Mouse (Mus musculus): ENCODE results near the gene Abcg3.
"Not testable (repeated sequence)": the region's sequence is repeated elsewhere in the genome, so short reads cannot be mapped to it uniquely, and the experiment has no call there.

The Abcg3 gene

DNA sequence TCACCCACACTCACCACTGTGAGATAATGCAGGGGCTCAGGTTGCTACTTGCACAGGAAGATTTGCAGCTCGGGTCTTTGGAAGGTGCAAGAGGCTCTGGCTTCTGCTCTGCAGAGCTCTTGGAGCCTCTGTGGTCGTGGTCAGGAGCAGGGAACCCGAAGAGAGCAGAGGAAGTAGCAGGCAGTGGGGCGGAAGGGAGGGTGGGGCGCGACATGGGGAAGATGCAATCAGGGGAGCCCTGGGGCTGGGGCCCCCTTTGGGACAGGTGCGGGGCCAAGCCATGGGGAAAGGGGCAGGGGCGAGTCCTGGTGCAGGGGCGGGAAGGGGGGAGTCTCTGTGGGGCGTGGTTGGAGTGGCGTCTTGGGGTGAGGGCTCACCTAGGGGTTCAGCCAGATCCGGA, at the start of gene Abcg3:
Gene Abcg3, minus strand, starts transcription at position 184 of the 400 bp plus-strand sequence.
- DNase-seq (ENCODE audit: low spot score in 2 of 2): no peak

DNA sequence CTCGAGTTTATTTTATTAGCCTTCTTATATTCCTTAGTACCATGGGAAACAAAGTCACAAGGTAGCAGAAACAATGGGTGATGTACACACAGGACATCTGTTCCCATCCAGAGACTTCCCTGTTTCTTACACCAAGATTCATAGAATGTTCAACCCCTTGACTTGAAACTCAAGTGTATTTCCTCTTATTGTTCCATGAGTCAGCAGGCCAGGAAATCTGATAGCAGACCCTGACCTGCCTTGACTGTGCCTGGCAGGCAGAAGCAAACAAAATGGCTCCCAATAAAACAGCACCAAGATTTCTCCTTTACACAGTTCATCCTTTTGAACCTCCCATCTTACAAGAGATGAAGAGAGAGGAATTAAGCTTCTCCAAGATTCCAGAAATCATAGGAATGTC, 30.0 kb upstream of the Abcg3 start:
- DNase-seq (ENCODE audit: low spot score in 2 of 2): no peak

DNA sequence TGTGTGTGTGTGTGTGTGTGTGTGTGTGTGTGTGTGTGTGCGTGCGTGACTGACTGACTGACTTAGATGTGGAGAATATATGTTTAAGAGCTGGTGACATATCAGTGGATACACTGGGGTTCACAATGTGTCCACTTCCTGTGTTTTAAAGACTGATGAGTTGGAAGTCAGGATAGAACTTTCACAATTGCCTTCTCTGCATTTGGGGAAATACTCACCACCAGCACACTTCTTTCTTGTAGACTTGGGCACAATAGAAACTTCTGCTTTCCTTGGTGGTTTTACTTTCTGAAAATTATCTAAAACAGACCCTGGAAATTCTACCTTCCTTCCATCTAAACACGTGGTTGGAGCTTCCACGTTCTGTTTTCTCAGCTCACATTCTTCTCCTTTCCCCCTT, 29.1 kb upstream of the Abcg3 start:
- no peak for DNase-seq (ENCODE audit: low spot score in 2 of 2)

DNA sequence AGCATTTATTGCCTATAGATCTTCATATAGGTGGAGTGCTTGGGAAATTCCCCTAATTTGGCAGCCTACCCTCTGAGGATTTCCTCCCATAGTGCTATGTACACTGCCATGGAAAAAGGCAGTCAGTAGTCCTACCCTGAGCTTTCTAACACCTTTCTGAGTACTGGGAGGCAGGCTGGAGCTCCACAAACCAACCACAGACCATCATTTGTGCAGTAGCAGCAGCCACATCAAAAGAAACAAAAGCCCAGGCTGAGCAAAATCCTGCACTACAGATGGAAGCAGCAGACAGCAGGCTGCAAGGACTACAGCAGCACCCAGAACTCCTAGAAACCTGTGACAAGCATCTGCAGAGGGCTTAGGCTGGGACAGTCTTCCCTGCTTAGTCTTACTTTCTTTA, 27.9 kb upstream of the Abcg3 start:
- DNase-seq (ENCODE audit: low spot score in 2 of 2): no peak

DNA sequence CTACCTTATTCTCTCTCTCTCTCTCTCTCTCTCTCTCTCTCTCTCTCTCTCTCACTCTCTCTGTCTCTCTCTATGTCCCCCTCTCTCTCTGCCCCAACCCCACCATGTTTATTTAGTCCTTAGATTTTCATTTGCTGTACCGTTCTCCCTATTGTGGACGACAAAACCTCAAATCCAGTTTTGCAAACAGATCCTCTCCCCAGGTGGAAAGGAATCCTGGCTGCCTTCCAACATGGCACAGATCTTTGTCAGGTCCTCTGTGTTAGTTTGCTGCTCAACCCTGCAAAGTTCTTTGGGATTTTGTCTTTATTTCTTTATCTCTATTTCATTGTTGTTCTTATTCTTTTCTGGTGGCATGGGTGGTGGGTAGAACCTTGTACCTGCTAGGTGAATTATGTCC, 6.9 kb upstream of the Abcg3 start:
- no peak for DNase-seq (ENCODE audit: low spot score in 2 of 2)

DNA sequence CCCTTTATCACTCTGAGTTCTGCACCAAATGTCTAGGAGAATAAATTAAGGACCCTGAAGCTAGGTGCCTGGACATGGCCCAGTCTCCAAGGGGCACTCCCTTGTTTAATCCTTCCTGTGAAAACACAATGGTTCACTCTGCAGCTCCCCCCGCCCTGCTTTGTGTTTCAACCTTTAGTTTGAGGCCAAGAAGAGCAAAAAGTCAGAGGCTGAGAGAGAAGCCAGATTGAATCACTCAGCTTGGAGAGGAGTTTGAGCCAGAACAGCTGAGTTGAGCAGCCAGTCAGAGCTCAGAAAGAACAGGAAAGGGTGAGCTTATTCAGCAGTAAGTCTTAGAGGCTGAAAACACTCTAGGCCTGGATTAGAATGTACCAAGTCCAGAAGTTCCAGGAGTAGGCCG, 5.5 kb upstream of the Abcg3 start:
- DNase-seq (ENCODE audit: low spot score in 2 of 2): no peak

DNA sequence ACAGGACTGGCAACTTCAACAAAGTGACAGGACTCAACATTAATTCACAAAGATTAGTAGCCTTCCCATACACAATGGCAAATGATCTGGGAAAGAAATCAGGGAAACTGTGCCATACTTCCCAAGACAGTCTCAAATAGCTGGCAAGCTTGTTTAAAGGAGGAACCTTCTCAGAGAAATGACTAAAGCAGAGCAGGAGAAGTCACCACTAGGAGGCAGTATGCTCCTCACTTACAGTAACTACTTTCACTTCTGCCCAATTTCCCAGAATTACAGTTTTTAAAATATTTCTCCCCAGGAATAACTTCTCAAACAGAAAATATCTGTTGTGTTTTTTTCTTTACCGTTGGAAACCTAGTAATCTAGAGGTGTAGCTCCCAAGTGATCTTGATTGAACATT, 4.2 kb upstream of the Abcg3 start:
- no peak for DNase-seq (ENCODE audit: low spot score in 2 of 2)

DNA sequence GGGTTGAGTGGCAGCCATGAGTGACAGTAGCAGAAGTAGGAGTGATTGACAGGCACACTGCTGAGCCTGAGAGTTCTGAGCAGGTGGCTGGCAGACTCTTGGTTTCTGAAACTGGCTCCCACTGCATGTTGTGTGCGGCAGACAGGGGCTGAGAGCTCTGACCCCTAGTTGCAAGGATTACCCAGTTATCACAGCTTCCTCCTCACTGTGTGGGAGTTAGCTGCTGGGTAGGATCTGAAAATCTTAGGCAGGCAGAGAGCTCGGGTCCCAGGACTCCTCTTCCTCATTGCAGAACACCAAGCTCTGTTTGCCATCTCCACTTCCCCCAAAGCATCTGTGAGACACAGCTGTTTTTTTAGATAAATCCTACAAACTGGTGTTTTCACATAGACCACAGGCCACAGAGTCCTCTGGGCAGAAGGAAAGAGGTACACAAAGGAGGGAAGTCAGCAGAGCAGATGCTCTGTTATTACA, 3.4 kb downstream of the Abcg3 start:
- no peak for DNase-seq (ENCODE audit: low spot score in 2 of 2)

DNA sequence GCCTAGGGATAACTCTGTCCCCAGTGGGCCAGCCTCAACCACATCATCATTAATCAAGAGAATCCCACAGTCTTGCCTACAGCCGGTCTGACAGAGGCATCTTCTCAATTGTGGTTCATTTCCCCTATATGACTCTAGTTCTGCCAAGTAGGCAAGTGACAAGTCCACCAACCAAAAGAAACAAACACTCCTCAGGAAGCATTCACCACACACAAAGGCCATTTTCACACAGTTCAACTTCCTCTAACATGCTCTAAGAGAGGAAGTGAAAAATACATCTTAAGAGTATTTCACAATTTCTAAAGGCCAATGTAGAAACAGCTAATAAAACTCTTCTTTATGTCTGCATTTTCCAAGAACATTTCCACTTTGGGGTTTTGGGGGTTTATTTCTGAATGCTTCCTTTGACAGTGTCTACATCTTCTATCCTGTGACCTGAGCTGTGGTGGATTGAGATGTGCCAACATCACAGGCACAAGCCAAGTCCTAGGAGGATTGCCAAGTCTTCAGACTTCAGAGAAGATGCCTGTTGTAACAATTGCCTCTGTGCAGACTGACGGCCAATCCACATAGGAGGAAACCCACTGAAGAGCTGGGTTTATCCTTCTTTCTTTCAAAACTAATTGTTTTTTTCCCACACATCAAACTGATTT, 24.3 kb downstream of the Abcg3 start:
- no peak for DNase-seq (ENCODE audit: low spot score in 2 of 2)

DNA sequence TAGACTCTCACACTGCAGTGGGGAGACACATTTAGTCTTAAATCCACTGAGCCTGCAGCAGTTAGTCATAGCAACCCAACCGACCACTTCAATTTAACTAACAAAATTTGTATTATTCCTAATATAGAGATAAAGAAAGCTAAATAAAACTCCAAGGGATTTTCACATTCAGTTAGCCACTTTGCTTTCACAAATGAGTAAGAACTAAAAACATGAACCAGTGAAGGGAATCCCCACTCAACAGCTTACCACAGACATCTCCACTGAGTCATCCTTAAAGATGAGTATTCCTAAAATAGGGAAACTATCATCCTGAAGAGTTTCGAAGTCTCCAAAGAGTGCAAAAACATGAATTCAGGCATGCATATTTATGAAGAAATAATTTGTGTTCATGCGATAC, 27.3 kb downstream of the Abcg3 start:
- DNase-seq (ENCODE audit: low spot score in 2 of 2): no peak

DNA sequence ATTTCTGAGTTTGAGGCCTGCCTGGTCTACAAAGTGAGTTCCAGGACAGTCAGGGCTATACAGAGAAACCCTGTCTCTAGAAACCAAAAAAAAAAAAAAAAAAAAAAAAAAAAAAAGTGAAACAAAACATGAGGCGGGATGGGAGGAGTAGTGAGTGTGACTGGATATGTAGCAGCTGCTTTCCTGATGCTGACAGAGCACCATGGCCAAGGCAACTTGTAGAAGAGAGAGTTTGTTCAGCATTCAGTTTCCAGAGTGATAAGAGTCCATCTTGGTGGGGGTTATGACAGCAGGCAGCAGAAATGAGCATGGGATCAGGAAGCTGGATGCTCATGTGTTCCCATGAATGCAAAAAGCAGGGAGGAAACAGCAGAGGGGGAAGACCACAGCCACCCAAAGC, 35.6 kb downstream of the Abcg3 start:
- no peak for DNase-seq (ENCODE audit: low spot score in 2 of 2)

DNA sequence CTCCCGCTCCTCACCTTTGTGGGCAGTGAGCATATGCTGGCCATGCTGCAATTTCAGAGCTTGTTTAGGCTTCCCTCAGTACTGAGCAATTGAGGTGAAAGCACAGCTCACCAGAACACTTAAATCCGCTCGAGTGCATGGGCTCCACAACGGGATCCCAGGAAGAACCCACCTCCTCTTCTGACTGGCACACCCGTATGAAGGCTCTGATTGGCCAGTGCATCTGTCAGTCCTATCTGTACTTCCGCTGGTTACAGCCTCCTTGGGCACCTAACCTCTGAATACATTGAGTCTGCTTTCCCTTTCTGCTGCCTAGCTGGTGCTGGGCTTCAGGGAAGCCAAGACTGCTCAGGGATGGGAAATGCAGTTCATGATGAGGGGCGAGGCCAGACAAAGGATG, 48.4 kb downstream of the Abcg3 start:
- DNase-seq (ENCODE audit: low spot score in 2 of 2): no peak

DNA sequence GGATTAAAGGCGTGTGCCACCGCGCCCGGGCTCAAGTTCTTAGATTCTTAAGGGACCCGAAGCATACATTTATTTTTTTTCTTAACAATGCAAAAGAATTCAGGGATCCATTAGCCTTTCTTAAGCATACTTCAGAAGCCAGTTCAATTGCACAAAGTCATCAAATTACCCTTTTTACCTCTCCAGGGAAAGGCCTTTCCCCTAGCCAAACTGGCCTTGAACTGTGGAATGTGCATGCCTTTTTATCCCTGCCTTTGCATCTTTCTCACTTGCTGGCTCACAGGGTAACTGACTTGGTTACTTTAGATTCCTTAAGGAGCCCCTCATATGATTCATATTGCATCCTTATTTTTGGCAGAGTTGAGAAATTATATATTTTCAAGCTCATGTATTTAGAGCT, 76.0 kb downstream of the Abcg3 start:
- not testable (repeated sequence) for DNase-seq (ENCODE audit: low spot score in 2 of 2)

Measured in frontal cortex, postnatal 10 days (tissue).